Mouse (Mus musculus) liver, embryonic 13.5 days (tissue): Measurements from ENCODE around the gene Guca2a. TPM values are rescaled to one million over a fixed set of nuclear protein-coding genes. Genes with fewer than 3 reads are reported as not detected.

ENCODE experiments used
- ATAC-seq: fragments of 200-750 bp; cut with Nextera tagmentation; 2 replicates; pipeline ENCODE4 v1.8.0; 2017; ENCODE audit warnings: low read depth, mild to moderate bottlenecking, moderate number of reproducible peaks, moderate library complexity
- DNase-seq: peaks from one replicate; pipeline ENCODE4 v3.0.0; 2022
- H3K27ac ChIP-seq: fragments of 300-500 bp; sonication (generic); 2 replicates; pipeline ENCODE4 v1.5.1; 2015; ENCODE audit warnings: moderate library complexity, mild to moderate bottlenecking, inconsistent platforms
- H3K27me3 ChIP-seq: fragments of 300-500 bp; sonication (generic); 2 replicates; pipeline ENCODE4 v1.6.1; 2015; ENCODE audit warnings: mild to moderate bottlenecking, inconsistent platforms
- H3K36me3 ChIP-seq: fragments of 300-500 bp; sonication (generic); 2 replicates; pipeline ENCODE4 v1.6.1; 2015; ENCODE audit warnings: mild to moderate bottlenecking, inconsistent platforms
- H3K4me1 ChIP-seq: fragments of 300-500 bp; sonication (generic); replicated peaks from 2 replicates; pipeline ENCODE4 v1.6.1; 2015; ENCODE audit warnings: inconsistent platforms
- H3K4me2 ChIP-seq: fragments of 300-500 bp; sonication (generic); 2 replicates; pipeline ENCODE4 v1.6.1; 2015; ENCODE audit warnings: inconsistent platforms, mild to moderate bottlenecking, moderate library complexity
- H3K4me3 ChIP-seq: fragments of 300-500 bp; sonication (generic); replicated peaks from 2 replicates; pipeline ENCODE4 v1.5.1; 2015; ENCODE audit warnings: mild to moderate bottlenecking, inconsistent platforms
- H3K9ac ChIP-seq: fragments of 300-500 bp; sonication (generic); 2 replicates; pipeline ENCODE4 v1.6.1; 2015; ENCODE audit warnings: mild to moderate bottlenecking, inconsistent platforms
- H3K9me3 ChIP-seq: fragments of 300-500 bp; sonication (generic); replicated peaks from 2 replicates; pipeline ENCODE4 v1.6.1; 2016; ENCODE audit warnings: inconsistent platforms
- WGBS: fragments of 180-500 bp; shearing (Covaris S2); methylation state at CpG from one replicate; pipeline ENCODE4 v1.1.7; 2015; ENCODE audit not compliant: insufficient replicate concordance; 5-methylcytosine and 5-hydroxymethylcytosine counted together
- polyA plus RNA-seq: library from polyadenylated mRNA; unstranded; fragments of >200 nt; fragmentation: Nextera tagmentation; extraction: Ambion mirVana; gene quantifications from 2 replicates; pipeline ENCODE4 v1.2.1, GENCODE M21; 2015

Guca2a gene
- polyA plus RNA-seq, 1 experiment from 2014 or later = not detected

- no peak overlapping the region for H3K9ac ChIP-seq
- H3K9me3 ChIP-seq = no peaks in the 10 kb centered on the region
- H3K27me3 ChIP-seq = no peaks in the 10 kb centered on the region
- H3K27ac ChIP-seq = no peak overlapping the region
- H3K4me2 ChIP-seq = no peak overlapping the region
- H3K4me1 ChIP-seq = no peaks in the 10 kb centered on the region
- DNase-seq = no peak
- no peaks in the 10 kb centered on the region for H3K36me3 ChIP-seq
- WGBS = 60% methylated on average over 4 of the region's 4 CpGs
- ATAC-seq = no peak
- H3K4me3 ChIP-seq = no peak overlapping the region
Observed at GRCm38 (mm10) chr4:119668596-119668995, 31.1 kb downstream of the Guca2a start.

DNA sequence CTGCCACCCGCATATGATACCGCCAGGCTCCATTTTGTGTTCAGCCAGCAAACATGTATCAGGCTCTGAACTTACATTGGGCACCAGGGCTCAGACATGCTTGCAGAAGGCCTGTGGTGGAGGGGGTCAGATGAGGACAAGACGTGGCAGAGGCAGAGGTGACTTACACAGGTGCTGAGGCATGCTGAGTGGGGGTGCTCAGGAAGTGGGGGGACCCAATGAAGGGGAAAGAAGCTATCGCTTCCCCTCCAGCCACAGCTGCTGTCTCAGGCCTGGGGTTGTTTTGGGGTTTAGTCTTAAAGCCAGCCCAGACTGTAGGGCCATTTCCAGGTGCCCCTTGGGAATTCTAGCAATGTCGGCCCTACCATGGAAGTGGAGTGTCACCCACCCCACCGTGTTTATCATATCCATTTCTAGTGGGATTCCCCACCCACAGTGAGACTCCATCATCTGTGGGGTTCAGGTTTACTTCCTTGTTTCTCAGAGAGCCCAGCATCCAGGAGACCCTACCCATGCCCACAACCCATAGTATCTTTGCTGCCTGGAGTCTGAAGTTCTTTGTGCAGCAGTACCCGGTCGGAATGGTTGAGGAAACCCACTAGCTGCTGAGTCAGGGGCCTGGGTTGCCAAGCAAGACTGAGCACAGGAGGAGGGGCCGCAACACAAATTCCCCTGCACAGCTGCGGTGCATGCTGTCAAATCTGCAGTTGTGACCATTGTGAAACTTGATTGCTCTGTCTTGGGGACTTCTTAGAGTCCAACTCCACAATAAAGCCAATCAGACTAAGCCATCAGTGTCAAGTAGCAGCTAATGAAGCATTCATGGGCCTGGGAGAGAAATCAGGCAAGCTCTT lies 32.1 kb downstream of the Guca2a start:
- DNase-seq (no peak), ATAC-seq (no peak)
- Histone ChIP-seq H3K4me3 (no peak overlapping the region), H3K36me3 (no peaks in the 10 kb centered on the region), H3K4me1 (no peaks in the 10 kb centered on the region), H3K27me3 (no peaks in the 10 kb centered on the region), H3K9ac (no peak overlapping the region), H3K4me2 (no peak overlapping the region), H3K9me3 (no peaks in the 10 kb centered on the region), H3K27ac (no peak overlapping the region)
- 59% methylated on average over 10 of the region's 10 CpGs for WGBS

GRCm38 (mm10) chr4:119670210-119670555 lies 32.7 kb downstream of the Guca2a start:
- 48% methylated on average over 7 of the region's 7 CpGs for WGBS
- Histone ChIP-seq H3K27ac (no peak overlapping the region), H3K36me3 (no peaks in the 10 kb centered on the region), H3K4me3 (no peak overlapping the region), H3K9ac (no peak overlapping the region), H3K4me2 (no peak overlapping the region), H3K9me3 (no peaks in the 10 kb centered on the region), H3K27me3 (no peaks in the 10 kb centered on the region), H3K4me1 (no peaks in the 10 kb centered on the region)
- DNase-seq (no peak), ATAC-seq (no peak)

GRCm38 (mm10) chr4:119670736-119671135 lies 33.2 kb downstream of the Guca2a start:
- ATAC-seq = no peak
- DNase-seq = no peak
- Histone ChIP-seq H3K27me3 (no peaks in the 10 kb centered on the region), H3K27ac (no peak overlapping the region), H3K36me3 (no peaks in the 10 kb centered on the region), H3K4me2 (no peak overlapping the region), H3K9ac (no peak overlapping the region), H3K4me3 (no peak overlapping the region), H3K4me1 (no peaks in the 10 kb centered on the region), H3K9me3 (no peaks in the 10 kb centered on the region)
- WGBS = 73% methylated on average over 6 of the region's 6 CpGs

DNA sequence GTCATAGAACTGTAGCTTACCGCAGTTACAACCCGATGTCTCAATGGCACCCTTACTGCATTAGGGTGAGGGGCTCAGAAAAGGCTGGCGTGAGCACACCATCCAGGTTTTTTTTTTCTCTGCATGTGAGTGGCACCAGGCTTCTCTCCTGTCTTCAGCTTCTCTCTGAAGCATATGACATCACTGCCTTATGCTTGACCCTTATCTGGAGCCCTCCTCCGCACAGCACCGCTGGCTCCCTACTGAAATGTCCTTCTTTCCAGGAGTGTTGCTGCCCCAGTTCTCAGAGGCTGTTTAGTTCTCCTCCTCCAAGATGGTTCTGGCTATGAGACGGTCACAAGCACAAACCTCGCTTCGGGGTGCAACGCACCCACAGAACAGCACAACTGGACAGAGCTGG lies 33.7 kb downstream of the Guca2a start:
- Histone ChIP-seq H3K4me1 (no peaks in the 10 kb centered on the region), H3K4me3 (no peak overlapping the region), H3K27me3 (no peaks in the 10 kb centered on the region), H3K4me2 (no peak overlapping the region), H3K9ac (no peak overlapping the region), H3K27ac (no peak overlapping the region), H3K9me3 (no peaks in the 10 kb centered on the region), H3K36me3 (no peaks in the 10 kb centered on the region)
- WGBS = 77% methylated on average over 9 of the region's 9 CpGs
- DNase-seq (no peak), ATAC-seq (no peak)

DNA sequence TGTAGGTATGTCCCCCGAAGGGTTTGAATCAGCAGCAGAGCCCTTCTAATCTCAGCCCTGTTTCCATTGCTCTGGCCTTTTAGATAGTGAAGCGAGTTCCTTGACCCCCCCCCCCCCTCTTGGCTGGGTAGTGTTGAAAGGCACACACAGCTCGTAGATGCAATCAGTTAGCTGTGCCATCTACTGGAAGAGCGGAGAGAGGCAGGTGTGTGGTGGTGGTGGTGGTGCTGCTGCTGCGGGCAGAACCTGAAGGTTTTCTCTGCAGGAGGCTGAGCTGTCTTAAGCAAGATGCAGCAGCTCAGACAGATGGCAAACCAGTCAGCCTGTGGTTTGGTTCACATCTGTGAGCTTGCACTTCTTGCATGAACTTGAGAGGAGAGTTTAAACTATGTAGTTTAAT lies 35.2 kb downstream of the Guca2a start:
- Histone ChIP-seq H3K27ac (no peak overlapping the region), H3K9me3 (no peaks in the 10 kb centered on the region), H3K27me3 (no peaks in the 10 kb centered on the region), H3K9ac (no peak overlapping the region), H3K4me3 (no peak overlapping the region), H3K4me1 (no peaks in the 10 kb centered on the region), H3K4me2 (no peak overlapping the region), H3K36me3 (no peaks in the 10 kb centered on the region)
- DNase-seq = no peak
- no peak for ATAC-seq
- 25% methylated on average over 5 of the region's 5 CpGs for WGBS

GRCm38 (mm10) chr4:119682596-119682995 lies 45.1 kb downstream of the Guca2a start:
- Histone ChIP-seq H3K9me3 (no peaks in the 10 kb centered on the region), H3K27me3 (no peaks in the 10 kb centered on the region), H3K9ac (no peak overlapping the region), H3K27ac (no peak overlapping the region), H3K36me3 (no peaks in the 10 kb centered on the region), H3K4me3 (no peak overlapping the region), H3K4me1 (no peaks in the 10 kb centered on the region), H3K4me2 (no peak overlapping the region)
- DNase-seq (no peak), ATAC-seq (no peak)
- 44% methylated on average over 5 of the region's 5 CpGs for WGBS

GRCm38 (mm10) chr4:119685746-119686145 lies 48.2 kb downstream of the Guca2a start:
- Histone ChIP-seq H3K27me3 (no peaks in the 10 kb centered on the region), H3K4me1 (no peaks in the 10 kb centered on the region), H3K9me3 (no peaks in the 10 kb centered on the region), H3K27ac (no peak overlapping the region), H3K36me3 (no peaks in the 10 kb centered on the region), H3K4me3 (no peak overlapping the region), H3K4me2 (no peak overlapping the region), H3K9ac (no peak overlapping the region)
- 75% methylated on average over 2 of the region's 2 CpGs for WGBS
- DNase-seq (no peak), ATAC-seq (no peak)

Other genes starting within 250 kb of the Guca2a start
- gene Ccdc30, start 222.2 kb upstream of the Guca2a start, polyA plus RNA-seq = 1.1 and 2.0 TPM in 2 replicates
- 14.9 and 16.0 TPM in 2 replicates for gene Ppcs, start 215.3 kb upstream of the Guca2a start, polyA plus RNA-seq
- gene Zmynd12, start 214.9 kb upstream of the Guca2a start, polyA plus RNA-seq = 0.17 TPM in 1 of 2 replicates, not detected in the other
- gene Rimkla, start 145.1 kb upstream of the Guca2a start, polyA plus RNA-seq = 0.05 TPM in 2 replicates
- gene Foxj3, start 100.7 kb upstream of the Guca2a start, polyA plus RNA-seq = 5.4 and 7.4 TPM in 2 replicates
- gene Frg2f1, start 98.2 kb upstream of the Guca2a start, polyA plus RNA-seq = 0.58 and 0.63 TPM in 2 replicates
- not detected in 2 replicates for gene Guca2b, start 21.2 kb downstream of the Guca2a start, polyA plus RNA-seq
- 2.1 and 2.6 TPM in 2 replicates for gene Hivep3, start 96.1 kb downstream of the Guca2a start, polyA plus RNA-seq